Mouse (Mus musculus) thymus, adult 2 months (tissue): Measurements from ENCODE around the gene Hcfc1r1. TPM values are rescaled to one million over a fixed set of nuclear protein-coding genes. Genes with fewer than 3 reads are reported as not detected.

ENCODE experiments used
- DNase-seq: peaks from one replicate; pipeline ENCODE4 v3.0.0; 2021
- H3K27ac ChIP-seq: fragments of 200-500 bp; 2 replicates; pipeline ENCODE4 v1.5.1; 2012; ENCODE audit warnings: low read length, control low read depth; ENCODE audit not compliant: control insufficient read depth, insufficient read depth
- H3K27me3 ChIP-seq: fragments of 200-500 bp; 2 replicates; pipeline ENCODE4 v1.6.1; 2012; ENCODE audit warnings: mild to moderate bottlenecking, low read length, moderate library complexity, mixed read lengths; ENCODE audit not compliant: control insufficient read depth, insufficient read depth
- H3K36me3 ChIP-seq: fragments of 200-500 bp; 2 replicates; pipeline ENCODE4 v1.6.1; 2012; ENCODE audit warnings: mild to moderate bottlenecking, low read length, moderate library complexity; ENCODE audit not compliant: control insufficient read depth, insufficient read depth
- H3K4me1 ChIP-seq: fragments of 200-500 bp; replicated peaks from 2 replicates; pipeline ENCODE4 v1.6.1; 2012; ENCODE audit warnings: low read length; ENCODE audit not compliant: control insufficient read depth, insufficient read depth
- H3K4me3 ChIP-seq: fragments of 200-500 bp; 2 replicates; pipeline ENCODE4 v1.5.1; 2012; ENCODE audit warnings: mild to moderate bottlenecking, low read length, control low read depth, moderate library complexity; ENCODE audit not compliant: control insufficient read depth, insufficient read depth
- CTCF ChIP-seq: fragments of 200-500 bp; IDR thresholded peaks from 2 replicates; pipeline ENCODE4 v1.5.1; 2012; ENCODE audit warnings: mild to moderate bottlenecking, control low read depth, low read length, moderate library complexity, borderline replicate concordance; ENCODE audit not compliant: control insufficient read depth, poor library complexity, insufficient read depth; ENCODE audit errors: extremely low read depth
- POLR2A ChIP-seq: fragments of 200-500 bp; IDR thresholded peaks from 2 replicates; pipeline ENCODE4 v1.6.1; 2012; ENCODE audit warnings: mild to moderate bottlenecking, low read length, control low read depth, moderate library complexity; ENCODE audit not compliant: control insufficient read depth, poor library complexity, insufficient read depth; ENCODE audit errors: extremely low read depth
- WGBS: fragments of 180-500 bp; shearing (Covaris S2); methylation state at CpG from one replicate; pipeline ENCODE4 v1.1.7; 2018; 5-methylcytosine and 5-hydroxymethylcytosine counted together
- polyA plus RNA-seq: library from polyadenylated mRNA; depleted of rRNA; stranded (reverse); fragments of >200 nt; gene quantifications from 2 replicates; pipeline ENCODE4 v1.2.3, GENCODE M21; 2012

The Hcfc1r1 gene
- polyA plus RNA-seq, 1 experiment = 192 TPM

DNA sequence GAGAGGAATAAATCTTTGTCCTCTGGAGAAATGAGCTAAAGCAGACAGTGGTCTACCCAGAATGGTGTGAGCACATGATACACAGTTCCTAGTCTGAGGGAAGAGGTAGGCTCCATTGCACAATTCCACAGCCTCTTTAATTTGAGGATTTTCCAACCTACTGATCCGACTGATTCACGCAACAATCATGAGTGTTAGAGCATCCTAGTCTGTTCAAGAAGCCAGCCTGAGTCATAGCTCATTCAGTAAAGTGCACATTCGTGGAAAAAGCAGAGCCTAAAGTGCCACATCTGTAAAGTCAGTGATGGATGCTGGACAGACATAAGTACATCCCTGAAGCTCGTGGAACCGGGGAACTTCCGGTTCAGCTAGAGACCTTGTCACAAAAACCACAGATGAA, 22.0 kb upstream of the Hcfc1r1 start:
- Histone ChIP-seq H3K27ac (no peak overlapping the region), H3K27me3 (no peaks in the 10 kb centered on the region; the same call in 1 of the 2 replicates), H3K4me1 (no peaks in the 10 kb centered on the region), H3K36me3 (no peaks in the 10 kb centered on the region), H3K4me3 (no peak overlapping the region)
- no peak for TF ChIP-seq POLR2A
- TF ChIP-seq CTCF = no peak
- no peak for DNase-seq
- 57% methylated on average over 6 of the region's 6 CpGs for WGBS

DNA sequence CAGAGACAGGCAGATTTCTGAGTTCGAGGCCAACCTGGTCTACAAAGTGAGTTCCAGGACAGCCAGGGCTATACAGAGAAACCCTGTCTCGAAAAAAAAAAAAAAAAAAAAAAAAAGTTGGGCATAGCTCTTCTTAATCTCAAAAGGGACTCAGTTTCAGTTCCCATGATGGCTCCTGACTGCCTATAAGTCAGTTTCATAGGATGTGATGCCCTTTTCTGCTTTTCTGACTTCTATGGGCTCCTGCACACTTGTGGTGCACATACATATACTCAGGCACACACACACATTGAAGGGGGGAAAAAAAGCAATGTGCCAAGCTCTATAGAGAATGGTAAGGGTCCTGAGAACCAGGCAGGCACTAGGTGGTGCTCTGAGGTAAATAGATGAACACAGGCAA, 20.1 kb upstream of the Hcfc1r1 start:
- Histone ChIP-seq H3K27ac (no peak overlapping the region), H3K4me1 (no peaks in the 10 kb centered on the region), H3K36me3 (no peaks in the 10 kb centered on the region), H3K27me3 (no peaks in the 10 kb centered on the region), H3K4me3 (no peak overlapping the region)
- 80% methylated on average over 2 of the region's 2 CpGs for WGBS
- no peak for DNase-seq
- TF ChIP-seq POLR2A = no peak
- no peak for TF ChIP-seq CTCF

DNA sequence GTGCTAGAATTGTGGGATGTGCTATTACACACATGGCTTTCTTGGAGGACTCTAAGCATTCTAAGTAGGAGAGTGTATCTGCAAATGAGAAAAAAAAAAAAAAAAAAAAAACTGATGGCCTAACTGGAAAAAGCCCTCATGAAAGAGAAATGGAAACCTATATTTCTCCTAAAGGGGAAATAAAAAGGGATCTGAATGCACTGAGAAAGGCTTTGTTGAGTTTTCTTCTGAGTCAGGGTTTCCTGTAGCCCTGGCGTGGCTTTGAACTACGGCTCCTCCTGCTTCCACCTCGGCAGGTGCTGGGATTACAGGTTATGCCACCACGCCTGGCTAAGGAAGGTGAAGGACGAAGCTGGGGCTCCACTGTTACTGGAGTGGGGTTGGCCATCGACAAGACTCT, 19.4 kb upstream of the Hcfc1r1 start:
- Histone ChIP-seq H3K4me1 (no peaks in the 10 kb centered on the region), H3K4me3 (no peak overlapping the region), H3K27me3 (no peaks in the 10 kb centered on the region), H3K27ac (no peak overlapping the region), H3K36me3 (no peaks in the 10 kb centered on the region)
- WGBS = 18% methylated on average over 6 of the region's 6 CpGs
- DNase-seq = no peak
- TF ChIP-seq CTCF = no peak
- no peak for TF ChIP-seq POLR2A

DNA sequence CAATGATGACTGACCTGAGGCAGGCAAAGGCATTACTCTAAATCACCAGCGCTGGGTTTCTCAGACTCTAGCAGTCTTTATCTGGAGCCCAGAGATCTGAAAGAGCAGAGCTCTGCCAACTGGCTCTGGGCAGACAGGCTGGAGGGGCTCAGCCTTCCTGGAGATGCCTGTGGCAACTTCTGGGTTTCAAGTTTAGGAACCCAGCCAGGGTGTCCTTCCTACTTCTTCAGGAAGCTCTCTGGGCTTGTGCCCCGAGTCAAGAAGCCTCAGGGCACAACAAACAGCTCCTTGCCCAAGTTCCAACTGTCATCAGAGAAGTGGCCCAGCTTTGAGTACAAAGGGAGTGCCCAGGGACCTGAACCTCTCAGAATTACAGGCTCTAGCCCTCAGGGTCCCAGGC, 19.0 kb upstream of the Hcfc1r1 start:
- TF ChIP-seq POLR2A = no peak
- no peak for TF ChIP-seq CTCF
- Histone ChIP-seq H3K27me3 (no peaks in the 10 kb centered on the region; the same call in 1 of the 2 replicates), H3K36me3 (no peaks in the 10 kb centered on the region), H3K27ac (no peak overlapping the region), H3K4me1 (no peaks in the 10 kb centered on the region), H3K4me3 (no peak overlapping the region)
- no peak for DNase-seq
- WGBS = 14% methylated on average over 2 of the region's 2 CpGs

DNA sequence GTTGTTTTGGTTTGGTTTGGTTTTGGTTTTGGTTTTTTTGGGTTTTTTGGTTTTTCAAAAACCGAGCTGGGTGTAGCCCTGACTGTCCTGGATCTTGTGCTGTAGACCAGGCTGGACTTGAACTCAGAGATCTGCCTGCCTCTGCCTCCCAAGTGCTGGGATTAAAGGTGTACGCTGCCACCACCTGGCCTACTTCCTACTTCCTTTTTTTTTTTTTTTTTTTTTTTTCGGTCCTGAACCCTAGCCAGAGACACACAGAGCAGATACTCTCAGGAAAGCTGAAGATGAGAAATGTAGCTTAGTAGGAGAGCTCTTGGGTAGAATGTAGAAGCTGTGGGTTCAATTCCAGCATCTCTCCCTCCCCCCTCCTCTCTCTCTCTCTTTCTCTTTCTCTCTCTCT, 14.9 kb upstream of the Hcfc1r1 start:
- Histone ChIP-seq H3K4me3 (no peak overlapping the region), H3K27me3 (peaks cover 5% of the 10 kb centered on the region; the same call in 1 of the 2 replicates), H3K4me1 (0 out of 2 replicates have a peak, but pooled peaks cover 7% of the 10 kb centered on the region), H3K36me3 (no peaks in the 10 kb centered on the region), H3K27ac (no peak overlapping the region)
- 66% methylated on average over 3 of the region's 3 CpGs for WGBS
- DNase-seq = no peak
- TF ChIP-seq CTCF (no peak), POLR2A (no peak)

DNA sequence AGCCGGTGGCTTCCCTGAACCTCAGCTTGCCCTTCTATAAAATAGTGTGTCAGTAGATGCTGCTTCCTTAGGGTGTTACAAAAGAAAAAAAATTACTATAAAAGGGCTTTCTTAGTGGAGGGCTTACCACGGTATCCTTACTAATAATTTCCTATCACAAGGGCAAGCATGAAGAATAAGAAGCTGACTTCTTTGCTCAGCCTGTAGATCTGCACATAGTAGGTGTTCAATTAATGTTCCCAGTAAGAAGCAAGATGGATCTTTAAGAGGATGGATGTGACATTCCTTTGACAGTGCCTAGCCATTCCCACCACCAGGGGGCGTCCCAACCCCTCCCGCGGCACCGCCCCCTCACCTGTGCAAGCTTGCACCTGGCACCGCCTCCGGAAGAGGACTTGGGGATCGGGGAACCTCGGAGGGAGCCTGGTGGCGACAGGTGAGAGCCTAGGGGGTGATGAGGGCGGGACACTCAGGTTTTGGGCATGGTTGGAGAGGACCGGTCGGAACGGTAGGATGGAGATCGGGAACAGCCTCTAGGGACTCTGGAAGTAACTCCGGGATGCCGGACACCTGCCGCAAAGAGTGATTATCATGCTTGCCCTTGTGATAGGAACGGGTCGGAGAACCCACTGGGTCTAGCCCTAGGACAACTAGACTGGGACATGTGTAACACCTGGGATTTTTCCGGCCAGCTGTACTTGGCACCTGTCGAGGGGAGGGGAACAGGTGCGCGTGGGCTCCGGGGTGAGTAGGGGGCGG, 13.1 kb upstream of the Hcfc1r1 start, which contains the start of gene Bicdl2:
Bicdl2 (plus strand) TSS at position 390 of the 759 bp plus-strand sequence.
- H3K27me3 ChIP-seq = peaks cover 5% of the 10 kb centered on the region; the same call in 1 of the 2 replicates
- H3K27ac ChIP-seq = no peak within 1 kb of the TSS
- H3K36me3 ChIP-seq = no peaks in the 10 kb centered on the region
- peak; percentile 36 for DNase-seq
- TF ChIP-seq CTCF = peak; percentile 79; the same call in 1 of the 2 replicates
- TF ChIP-seq POLR2A = no peak
- H3K4me1 ChIP-seq = peaks cover 10% of the 10 kb centered on the region; the same call in 1 of the 2 replicates
- 8% methylated on average over 27 of the region's 27 CpGs for WGBS
- H3K4me3 ChIP-seq = no peak within 1 kb of the TSS

DNA sequence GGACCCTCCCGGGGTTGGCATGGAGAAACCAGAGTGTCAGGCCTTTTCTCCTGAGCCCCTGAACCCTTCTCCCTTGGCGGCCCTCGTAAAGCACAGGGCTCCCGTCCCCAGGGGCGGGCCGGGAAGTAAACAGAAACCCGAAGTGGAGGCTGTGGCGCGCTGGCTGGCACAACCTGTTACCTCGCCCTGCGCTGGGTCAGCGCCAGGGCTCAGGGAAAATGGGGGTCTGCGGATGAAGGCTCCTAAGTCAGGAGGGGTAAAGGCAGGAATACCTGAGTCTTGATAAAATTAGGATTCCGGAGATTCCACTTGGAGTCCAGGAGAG, 12.6 kb upstream of the Hcfc1r1 start:
- Histone ChIP-seq H3K27ac (no peak overlapping the region), H3K27me3 (peaks cover 5% of the 10 kb centered on the region; the same call in 1 of the 2 replicates), H3K4me1 (peaks cover 10% of the 10 kb centered on the region; the same call in 1 of the 2 replicates), H3K36me3 (no peaks in the 10 kb centered on the region), H3K4me3 (no peak overlapping the region)
- TF ChIP-seq POLR2A (no peak), CTCF (no peak)
- 4% methylated on average over 14 of the region's 14 CpGs for WGBS
- no peak for DNase-seq

DNA sequence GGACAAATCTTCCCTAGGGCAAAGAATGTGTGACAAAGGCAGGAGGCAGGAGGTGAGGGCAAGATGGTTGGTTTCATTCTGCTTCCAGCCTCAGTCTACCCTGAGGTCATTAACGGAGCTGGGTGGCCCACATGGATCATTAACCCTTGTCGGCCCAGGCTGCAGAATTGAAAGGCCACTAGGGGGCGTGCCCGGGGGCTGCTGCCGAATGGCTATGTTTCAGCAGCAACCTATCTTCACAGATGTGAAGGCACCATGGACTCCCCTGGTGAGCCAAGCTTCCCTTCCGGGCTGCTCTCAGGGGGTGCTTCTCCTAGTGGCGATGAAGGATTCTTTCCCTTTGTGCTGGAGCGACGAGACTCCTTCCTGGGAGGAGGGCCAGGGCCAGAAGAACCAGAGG, 11.9 kb upstream of the Hcfc1r1 start:
- TF ChIP-seq POLR2A = no peak
- TF ChIP-seq CTCF = peak; percentile 77; the same call in 1 of the 2 replicates
- peak; percentile 38 for DNase-seq
- Histone ChIP-seq H3K4me1 (peaks cover 10% of the 10 kb centered on the region; the same call in 1 of the 2 replicates), H3K27ac (no peak overlapping the region), H3K36me3 (no peaks in the 10 kb centered on the region), H3K4me3 (no peak overlapping the region), H3K27me3 (peaks cover 5% of the 10 kb centered on the region; the same call in 1 of the 2 replicates)
- 12% methylated on average over 9 of the region's 9 CpGs for WGBS
